Mouse (Mus musculus) liver, adult 2 months (tissue): ENCODE data around the gene Maml3. TPM values are rescaled to one million over a fixed set of nuclear protein-coding genes. Genes with fewer than 3 reads are reported as not detected.

Experiments
- DNase-seq: peaks from one replicate; pipeline ENCODE4 v3.0.0-alpha.2; 2011; ENCODE audit warnings: low read depth, low spot score; ENCODE audit errors: extremely low read depth
- H3K27ac ChIP-seq: fragments of 200-500 bp; replicated peaks from 2 replicates; pipeline ENCODE4 v1.5.1; 2012; ENCODE audit warnings: low read depth, mild to moderate bottlenecking, control low read depth, inconsistent platforms, low read length; ENCODE audit not compliant: insufficient read depth
- H3K27me3 ChIP-seq: fragments of 200-500 bp; 2 replicates; pipeline ENCODE4 v1.6.1; 2012; ENCODE audit warnings: mild to moderate bottlenecking, moderate library complexity, low read length, inconsistent platforms; ENCODE audit not compliant: control insufficient read depth, insufficient read depth
- H3K36me3 ChIP-seq: fragments of 200-500 bp; 2 replicates; pipeline ENCODE4 v1.6.1; 2012; ENCODE audit warnings: low read length, inconsistent platforms; ENCODE audit not compliant: control insufficient read depth, insufficient read depth
- H3K4me1 ChIP-seq: fragments of 200-500 bp; 2 replicates; pipeline ENCODE4 v1.6.1; 2011; ENCODE audit warnings: low read length; ENCODE audit not compliant: control insufficient read depth, insufficient read depth
- H3K4me3 ChIP-seq: fragments of 200-500 bp; 2 replicates; pipeline ENCODE4 v1.5.1; 2011; ENCODE audit warnings: low read depth, mild to moderate bottlenecking, control low read depth, low read length, moderate library complexity; ENCODE audit not compliant: insufficient read depth
- H3K79me2 ChIP-seq: fragments of 200-500 bp; 2 replicates; pipeline ENCODE4 v1.6.1; 2012; ENCODE audit warnings: inconsistent platforms, mild to moderate bottlenecking, low read length, moderate library complexity; ENCODE audit not compliant: control insufficient read depth, insufficient read depth
- H3K9ac ChIP-seq: fragments of 200-500 bp; 2 replicates; pipeline ENCODE4 v1.6.1; 2012; ENCODE audit warnings: low read depth, mild to moderate bottlenecking, control low read depth, inconsistent platforms, low read length
- CTCF ChIP-seq: fragments of 200-500 bp; IDR thresholded peaks from 2 replicates; pipeline ENCODE4 v1.5.1; 2011; ENCODE audit warnings: low read depth, low read length, control low read depth
- POLR2A ChIP-seq: fragments of 200-500 bp; IDR thresholded peaks from 2 replicates; pipeline ENCODE4 v1.6.1; 2011; ENCODE audit warnings: low read length, control low read depth; ENCODE audit not compliant: insufficient read depth; ENCODE audit errors: extremely low read depth
- WGBS: fragments of 180-500 bp; shearing (Covaris S2); methylation state at CpG from one replicate; pipeline ENCODE4 v1.1.7; 2018; 5-methylcytosine and 5-hydroxymethylcytosine counted together
- polyA plus RNA-seq: library from polyadenylated mRNA; depleted of rRNA; stranded (reverse); fragments of >200 nt; gene quantifications from 2 replicates; pipeline ENCODE4 v1.2.3, GENCODE M21; 2012
- total RNA-seq: library from RNA; depleted of rRNA; stranded (reverse); fragments of >200 nt; gene quantifications from 2 replicates; pipeline ENCODE4 v1.2.3, GENCODE M21; 2014

The Maml3 gene
- total and polyA plus RNA-seq, 2 experiments, result 0.64 to 0.92 TPM

DNA sequence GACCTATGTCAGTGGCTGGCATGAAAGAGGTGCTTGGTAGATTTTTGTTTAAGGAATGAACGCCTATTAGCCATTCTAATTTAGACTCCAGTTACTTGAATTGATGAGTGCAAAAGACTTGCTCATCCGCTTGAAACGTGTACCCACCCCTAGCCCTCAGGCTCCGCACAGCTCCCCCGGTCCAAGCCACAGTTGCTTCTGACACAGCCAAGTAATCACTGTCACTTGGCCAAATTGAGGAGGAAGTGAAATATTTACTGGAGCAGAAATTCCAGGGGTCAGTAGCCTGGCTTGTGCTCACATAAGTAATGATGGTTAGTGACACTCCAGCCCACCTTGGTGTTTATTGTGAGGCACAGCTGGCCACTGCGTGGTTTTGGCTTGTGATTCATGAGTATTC lies 308.0 kb downstream of the Maml3 start:
- no peak for TF ChIP-seq POLR2A
- H3K4me1 ChIP-seq, result 0 out of 2 replicates have a peak, but pooled peaks cover 3% of the 10 kb centered on the region
- no peaks in the 10 kb centered on the region for H3K36me3 ChIP-seq
- no peaks in the 10 kb centered on the region for H3K27me3 ChIP-seq
- H3K27ac ChIP-seq, result no peak overlapping the region
- H3K4me3 ChIP-seq, result no peak overlapping the region
- H3K9ac ChIP-seq, result no peak overlapping the region
- DNase-seq, result peak; percentile 37
- 64% methylated on average over 6 of the region's 6 CpGs for WGBS
- no peaks in the 10 kb centered on the region for H3K79me2 ChIP-seq

GRCm38 (mm10) chr3:51796219-51796828 lies 308.6 kb downstream of the Maml3 start:
- Histone ChIP-seq H3K27ac (no peak overlapping the region), H3K4me1 (0 out of 2 replicates have a peak, but pooled peaks cover 3% of the 10 kb centered on the region), H3K79me2 (no peaks in the 10 kb centered on the region), H3K27me3 (no peaks in the 10 kb centered on the region), H3K4me3 (no peak overlapping the region), H3K36me3 (no peaks in the 10 kb centered on the region), H3K9ac (peak overlapping the region; percentile 10; the same call in 1 of the 2 replicates)
- WGBS, result 76% methylated on average over 12 of the region's 12 CpGs
- DNase-seq, result peak; percentile 50
- no peak for TF ChIP-seq POLR2A
- no peak for TF ChIP-seq CTCF

GRCm38 (mm10) chr3:51791542-51791941 lies 313.3 kb downstream of the Maml3 start:
- H3K27ac ChIP-seq, result no peak overlapping the region
- no peaks in the 10 kb centered on the region for H3K79me2 ChIP-seq
- no peak overlapping the region for H3K9ac ChIP-seq
- 81% methylated on average over 7 of the region's 7 CpGs for WGBS
- H3K4me3 ChIP-seq, result no peak overlapping the region
- 0 out of 2 replicates have a peak, but pooled peaks cover 4% of the 10 kb centered on the region for H3K4me1 ChIP-seq
- H3K27me3 ChIP-seq, result no peaks in the 10 kb centered on the region
- no peak for DNase-seq
- H3K36me3 ChIP-seq, result no peaks in the 10 kb centered on the region
- TF ChIP-seq POLR2A (no peak), CTCF (no peak)

DNA sequence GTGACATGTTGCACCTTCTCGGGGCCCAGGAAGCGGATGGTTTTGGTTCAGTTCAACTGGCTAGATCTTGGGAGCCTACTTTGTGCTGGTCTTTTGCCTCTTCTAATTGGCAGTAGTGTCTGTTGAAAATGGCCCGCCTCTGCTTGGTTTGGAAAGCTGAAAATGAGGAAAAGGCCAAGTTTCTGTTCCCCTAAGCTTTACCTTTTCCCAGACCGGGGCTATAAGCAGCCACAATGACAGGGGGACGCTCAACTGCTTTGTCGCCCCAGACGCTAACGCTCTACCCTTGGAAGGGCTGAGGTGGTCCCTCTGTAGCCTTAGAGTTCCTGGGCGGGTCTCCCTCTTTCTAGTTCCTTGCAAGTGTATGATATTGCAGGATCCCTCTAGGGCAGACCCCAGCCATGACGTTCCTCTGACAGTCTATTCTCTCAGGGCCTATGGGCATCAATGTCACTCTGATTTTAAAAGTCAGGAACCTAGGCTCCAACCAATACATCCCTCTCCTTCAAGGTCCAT lies 315.4 kb downstream of the Maml3 start:
- Histone ChIP-seq H3K4me3 (no peak overlapping the region), H3K36me3 (no peaks in the 10 kb centered on the region), H3K27me3 (no peaks in the 10 kb centered on the region), H3K79me2 (no peaks in the 10 kb centered on the region), H3K27ac (no peak overlapping the region), H3K4me1 (0 out of 2 replicates have a peak, but pooled peaks cover 4% of the 10 kb centered on the region), H3K9ac (no peak overlapping the region)
- DNase-seq, result no peak
- 82% methylated on average over 10 of the region's 10 CpGs for WGBS
- no peak for TF ChIP-seq POLR2A
- TF ChIP-seq CTCF, result no peak

DNA sequence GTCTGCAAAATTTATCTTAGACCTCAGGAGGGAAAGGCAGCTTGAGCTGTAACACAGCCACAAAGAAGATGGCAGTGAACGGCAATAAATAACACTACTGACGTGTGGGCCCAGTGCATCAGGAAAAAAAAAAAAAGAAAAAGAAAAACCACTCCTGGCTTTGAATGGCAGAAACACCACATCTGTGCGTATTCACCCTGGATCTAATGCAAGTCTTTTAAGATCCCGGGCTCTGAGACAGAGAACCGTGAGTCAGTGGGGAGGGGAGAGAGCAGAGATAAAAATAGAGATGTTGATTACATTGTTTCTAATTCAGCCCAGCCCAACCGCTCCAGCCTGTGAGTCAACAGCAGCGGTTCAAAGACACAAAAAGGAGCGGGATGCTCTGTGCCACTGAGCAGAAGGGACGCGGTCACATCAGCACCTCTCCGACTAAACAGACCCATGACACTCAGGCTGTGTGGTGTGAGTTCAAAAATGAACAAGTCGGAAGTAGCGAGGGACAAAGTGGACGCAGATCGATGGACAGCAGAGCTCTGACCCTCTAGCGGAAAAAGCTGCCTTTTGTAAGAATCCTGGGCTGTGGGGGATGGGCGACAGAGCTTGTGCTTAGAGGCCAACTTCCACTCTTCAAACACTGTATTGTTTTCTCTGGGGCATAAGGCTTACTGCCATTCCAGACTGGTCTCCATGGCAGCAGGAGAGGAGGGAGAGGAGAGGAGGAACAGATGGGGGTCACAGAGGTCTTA lies 316.1 kb downstream of the Maml3 start:
- Histone ChIP-seq H3K9ac (no peak overlapping the region), H3K27me3 (no peaks in the 10 kb centered on the region), H3K36me3 (no peaks in the 10 kb centered on the region), H3K4me1 (0 out of 2 replicates have a peak, but pooled peaks cover 4% of the 10 kb centered on the region), H3K27ac (no peak overlapping the region), H3K4me3 (no peak overlapping the region), H3K79me2 (no peaks in the 10 kb centered on the region)
- peak; percentile 19 for DNase-seq
- WGBS, result 18% methylated on average over 17 of the region's 17 CpGs
- TF ChIP-seq POLR2A (no peak), CTCF (no peak)

- TF ChIP-seq CTCF (no peak), POLR2A (no peak)
- 96% methylated on average over 2 of the region's 2 CpGs for WGBS
- no peak for DNase-seq
- no peak overlapping the region for H3K27ac ChIP-seq
- no peak overlapping the region for H3K9ac ChIP-seq
- no peaks in the 10 kb centered on the region for H3K27me3 ChIP-seq
- no peaks in the 10 kb centered on the region for H3K79me2 ChIP-seq
- H3K36me3 ChIP-seq, result no peaks in the 10 kb centered on the region
- H3K4me3 ChIP-seq, result no peak overlapping the region
- 0 out of 2 replicates have a peak, but pooled peaks cover 4% of the 10 kb centered on the region for H3K4me1 ChIP-seq
Observed at GRCm38 (mm10) chr3:51787945-51788344, 316.9 kb downstream of the Maml3 start.
